Mouse (Mus musculus): Measurements from ENCODE around the gene Samd14.

- no peak for TF ChIP-seq CTCF (IDR thresholded peaks at IDR 0.05)
- peak; percentile 52 for TF ChIP-seq EP300 (IDR thresholded peaks at IDR 0.05)
Observed at GRCm38 (mm10) chr11:95069226-95069957, 59.7 kb downstream of the Samd14 start.

Measured in lung, postnatal 0 days (tissue).